Mouse (Mus musculus) spleen, adult 2 months (tissue): ENCODE results near the gene Lsm7. TPM values are rescaled to one million over a fixed set of nuclear protein-coding genes. Genes with fewer than 3 reads are reported as not detected.

ENCODE experiments used
- DNase-seq, 2 experiments: peaks; one replicate each; pipeline versions ENCODE4 v3.0.0 to v3.0.0-alpha.2; 2012 to 2021; ENCODE audit warnings: low spot score in 2 of 2, low read depth in 1 of 2
- H3K27ac ChIP-seq: fragments of 200-500 bp; 2 replicates; pipeline ENCODE4 v1.5.1; 2012; ENCODE audit warnings: low read length, inconsistent platforms; ENCODE audit not compliant: insufficient read depth
- H3K27me3 ChIP-seq: fragments of 200-500 bp; 2 replicates; pipeline ENCODE4 v1.6.1; 2012; ENCODE audit warnings: mild to moderate bottlenecking, moderate library complexity, low read length, inconsistent platforms; ENCODE audit not compliant: control insufficient read depth, insufficient read depth
- H3K36me3 ChIP-seq: fragments of 200-500 bp; 2 replicates; pipeline ENCODE4 v1.6.1; 2012; ENCODE audit warnings: mild to moderate bottlenecking, low read length, inconsistent platforms; ENCODE audit not compliant: control insufficient read depth, insufficient read depth
- H3K4me1 ChIP-seq: fragments of 200-500 bp; 2 replicates; pipeline ENCODE4 v1.6.1; 2011; ENCODE audit warnings: inconsistent platforms; ENCODE audit not compliant: control insufficient read depth, insufficient read depth, insufficient read length
- H3K4me3 ChIP-seq: fragments of 200-500 bp; 2 replicates; pipeline ENCODE4 v1.5.1; 2011; ENCODE audit warnings: mild to moderate bottlenecking, inconsistent platforms; ENCODE audit not compliant: insufficient read depth, insufficient read length; ENCODE audit errors: extremely low read depth
- CTCF ChIP-seq: fragments of 200-500 bp; IDR thresholded peaks from 2 replicates; pipeline ENCODE4 v1.5.1; 2011; ENCODE audit warnings: mild to moderate bottlenecking, inconsistent platforms; ENCODE audit not compliant: insufficient read depth, insufficient read length, insufficient replicate concordance; ENCODE audit errors: extremely low read depth
- POLR2A ChIP-seq: fragments of 200-500 bp; IDR thresholded peaks from 2 replicates; pipeline ENCODE4 v1.6.1; 2011; ENCODE audit warnings: low read depth, low read length, inconsistent platforms
- WGBS: fragments of 180-500 bp; shearing (Covaris S2); methylation state at CpG from one replicate; pipeline ENCODE4 v1.1.7; 2018; 5-methylcytosine and 5-hydroxymethylcytosine counted together
- polyA plus RNA-seq: library from polyadenylated mRNA; depleted of rRNA; stranded (reverse); fragments of >200 nt; gene quantifications from 2 replicates; pipeline ENCODE4 v1.2.3, GENCODE M21; 2012

Lsm7 gene
- polyA plus RNA-seq, 1 experiment: 84.0 TPM

GRCm38 (mm10) chr10:80895697-80896096 lies 40.7 kb upstream of the Lsm7 start:
- 88% methylated on average over 6 of the region's 6 CpGs for whole genome bisulfite sequencing
- H3K27me3 ChIP-seq: no peaks in the 10 kb centered on the region
- TF ChIP-seq POLR2A (no peak), CTCF (no peak)

GRCm38 (mm10) chr10:80895100-80895499 lies 40.1 kb upstream of the Lsm7 start:
- 86% methylated on average over 7 of the region's 7 CpGs for WGBS
- TF ChIP-seq CTCF: no peak
- Histone ChIP-seq H3K4me3 (no peak overlapping the region), H3K27ac (no peak overlapping the region), H3K27me3 (no peaks in the 10 kb centered on the region), H3K36me3 (peaks cover 4% of the 10 kb centered on the region; the same call in 1 of the 2 replicates), H3K4me1 (peaks cover 6% of the 10 kb centered on the region)
- no peak for DNase-seq

More at GRCm38 (mm10) chr10:80895697-80896096, 40.7 kb upstream of the Lsm7 start:
- H3K4me3 ChIP-seq: no peak overlapping the region
- peaks cover 6% of the 10 kb centered on the region for H3K4me1 ChIP-seq
- DNase-seq: no peak
- peaks cover 4% of the 10 kb centered on the region; the same call in 1 of the 2 replicates for H3K36me3 ChIP-seq
- H3K27ac ChIP-seq: no peak overlapping the region

GRCm38 (mm10) chr10:80887181-80887580 lies 32.2 kb upstream of the Lsm7 start:
- no peak overlapping the region for H3K27ac ChIP-seq
- WGBS: 43% methylated on average over 11 of the region's 11 CpGs
- no peak for TF ChIP-seq POLR2A
- no peak for TF ChIP-seq CTCF
- no peak for DNase-seq
- no peaks in the 10 kb centered on the region for H3K36me3 ChIP-seq
- no peaks in the 10 kb centered on the region for H3K4me1 ChIP-seq
- 0 out of 2 replicates have a peak, but pooled peaks cover 2% of the 10 kb centered on the region for H3K27me3 ChIP-seq
- no peak overlapping the region for H3K4me3 ChIP-seq

GRCm38 (mm10) chr10:80881301-80881700 lies 26.3 kb upstream of the Lsm7 start:
- H3K36me3 ChIP-seq: no peaks in the 10 kb centered on the region
- no peaks in the 10 kb centered on the region for H3K27me3 ChIP-seq
- DNase-seq: peak; percentile 41 to 69
- H3K27ac ChIP-seq: no peak overlapping the region
- H3K4me3 ChIP-seq: no peak overlapping the region
- H3K4me1 ChIP-seq: no peaks in the 10 kb centered on the region
- WGBS: 24% methylated on average over 10 of the region's 10 CpGs
- TF ChIP-seq POLR2A (no peak), CTCF (peak; percentile 94)

GRCm38 (mm10) chr10:80880901-80881300 lies 25.9 kb upstream of the Lsm7 start:
- Histone ChIP-seq H3K4me1 (no peaks in the 10 kb centered on the region), H3K27ac (no peak overlapping the region), H3K27me3 (no peaks in the 10 kb centered on the region), H3K36me3 (no peaks in the 10 kb centered on the region), H3K4me3 (no peak overlapping the region)
- DNase-seq: no peak
- WGBS: 73% methylated on average over 2 of the region's 2 CpGs
- no peak for TF ChIP-seq CTCF
- TF ChIP-seq POLR2A: no peak

GRCm38 (mm10) chr10:80880131-80880641 lies 25.2 kb upstream of the Lsm7 start:
- Histone ChIP-seq H3K27me3 (no peaks in the 10 kb centered on the region), H3K27ac (no peak overlapping the region), H3K36me3 (no peaks in the 10 kb centered on the region), H3K4me3 (no peak overlapping the region), H3K4me1 (no peaks in the 10 kb centered on the region)
- WGBS: 13% methylated on average over 5 of the region's 5 CpGs
- TF ChIP-seq CTCF: peak; percentile 80; the same call in 1 of the 2 replicates
- no peak for TF ChIP-seq POLR2A
- peak; percentile 52 to 64 for DNase-seq

GRCm38 (mm10) chr10:80876594-80876993 lies 21.6 kb upstream of the Lsm7 start:
- no peaks in the 10 kb centered on the region for H3K27me3 ChIP-seq
- WGBS: 50% methylated on average over 3 of the region's 3 CpGs
- H3K4me3 ChIP-seq: no peak overlapping the region
- H3K36me3 ChIP-seq: no peaks in the 10 kb centered on the region
- no peak for DNase-seq
- no peak overlapping the region for H3K27ac ChIP-seq
- no peaks in the 10 kb centered on the region for H3K4me1 ChIP-seq
- TF ChIP-seq CTCF (no peak), POLR2A (no peak)
